Mouse (Mus musculus): ENCODE data around the gene Mrtfb.

Gene Mrtfb

DNA sequence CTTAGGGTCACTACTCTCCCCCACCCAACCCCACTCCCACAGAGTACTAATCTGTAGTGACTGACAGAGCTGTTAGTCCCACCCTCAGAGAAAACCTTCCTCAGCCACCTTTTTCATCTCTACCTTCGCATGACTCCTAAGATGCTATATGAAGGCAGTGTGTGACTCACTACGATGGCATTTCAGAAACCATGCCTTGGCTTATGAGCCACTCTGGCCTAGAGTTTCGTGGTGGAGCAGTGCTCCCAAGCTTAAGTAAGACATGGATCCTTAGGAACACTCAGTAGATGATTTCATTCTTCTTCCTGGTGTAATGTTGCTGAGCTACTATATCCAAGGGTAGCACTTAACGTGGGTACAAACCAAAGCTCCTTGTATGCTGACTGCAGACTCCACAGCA lies 94.4 kb downstream of the Mrtfb start:
- DNase-seq (ENCODE audit: low spot score in 2 of 2) = no peak

DNA sequence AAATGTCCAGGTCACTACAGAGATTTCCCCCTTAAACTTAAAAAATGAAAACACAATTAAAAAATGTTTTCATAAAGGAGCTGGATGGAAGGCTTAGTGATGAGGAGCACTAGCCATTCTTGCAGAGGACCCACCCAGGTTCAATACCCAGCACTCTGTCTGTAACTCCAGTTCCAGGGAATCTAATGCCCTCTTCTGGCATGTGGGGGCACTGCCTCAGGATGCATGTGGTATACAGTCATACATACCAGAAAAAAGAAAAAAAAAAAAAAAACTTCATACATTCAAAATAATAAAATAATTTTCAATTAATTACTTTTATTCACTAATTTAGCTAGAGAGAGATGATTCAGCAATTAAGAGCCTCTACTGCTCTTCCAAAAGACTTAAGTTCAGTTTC lies 95.0 kb downstream of the Mrtfb start:
- no peak for DNase-seq (ENCODE audit: low spot score in 2 of 2)

DNA sequence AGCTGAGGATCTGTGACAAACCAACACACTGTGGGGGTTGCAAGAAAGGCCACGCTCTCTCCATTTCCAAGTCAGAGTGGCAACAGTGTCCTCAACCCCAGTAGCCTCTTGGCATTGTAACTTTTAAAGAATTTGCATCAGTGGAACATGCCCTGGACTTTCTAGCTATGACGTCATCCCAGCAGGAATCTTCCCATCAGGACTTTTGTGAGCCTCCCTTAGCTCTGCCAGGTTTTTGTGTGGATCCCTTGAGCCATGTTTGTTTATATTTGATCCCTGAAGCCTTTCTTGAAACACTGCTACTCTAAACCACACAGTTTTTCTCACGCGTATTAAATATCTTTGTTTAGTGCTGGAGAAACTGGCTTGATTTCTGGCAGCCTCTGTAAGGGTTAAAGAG lies 97.6 kb downstream of the Mrtfb start:
- no peak for DNase-seq (ENCODE audit: low spot score in 2 of 2)

DNA sequence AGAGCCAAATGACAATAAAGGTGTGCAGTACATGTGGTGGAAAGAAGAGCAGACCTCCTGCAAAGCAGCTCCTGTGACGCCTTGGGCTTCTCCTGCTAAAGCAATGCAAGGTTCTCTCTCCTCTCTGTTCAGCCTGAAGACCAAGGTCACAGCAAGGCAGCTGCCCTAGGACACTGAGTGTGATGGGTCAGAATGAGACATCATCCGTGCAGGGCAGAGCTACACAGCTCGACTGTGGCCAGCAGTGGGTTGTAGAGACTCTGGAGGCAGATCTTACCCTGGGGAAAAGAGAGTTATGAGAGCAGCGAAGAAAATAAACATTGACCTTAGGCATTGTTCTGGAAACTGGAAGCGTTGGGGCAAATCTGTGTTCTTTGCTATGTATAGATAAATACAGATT lies 98.2 kb downstream of the Mrtfb start:
- no peak for DNase-seq (ENCODE audit: low spot score in 2 of 2)

- DNase-seq (ENCODE audit: low spot score in 2 of 2) = peak; percentile 78 to 89
These were observed 101.8 kb downstream of the Mrtfb start for GRCm38 (mm10) chr16:13357806-13358679.

GRCm38 (mm10) chr16:13358741-13359140 lies 102.5 kb downstream of the Mrtfb start:
- no peak for DNase-seq (ENCODE audit: low spot score in 2 of 2)

- DNase-seq (ENCODE audit: low spot score in 2 of 2) = peak in 1 of 2 experiments; percentile 34
These were observed 103.2 kb downstream of the Mrtfb start for GRCm38 (mm10) chr16:13359405-13359858.

- DNase-seq (ENCODE audit: low spot score in 2 of 2) = no peak
These were observed 103.9 kb downstream of the Mrtfb start for GRCm38 (mm10) chr16:13360208-13360607.

GRCm38 (mm10) chr16:13360835-13361234 lies 104.6 kb downstream of the Mrtfb start:
- DNase-seq (ENCODE audit: low spot score in 2 of 2) = no peak

DNA sequence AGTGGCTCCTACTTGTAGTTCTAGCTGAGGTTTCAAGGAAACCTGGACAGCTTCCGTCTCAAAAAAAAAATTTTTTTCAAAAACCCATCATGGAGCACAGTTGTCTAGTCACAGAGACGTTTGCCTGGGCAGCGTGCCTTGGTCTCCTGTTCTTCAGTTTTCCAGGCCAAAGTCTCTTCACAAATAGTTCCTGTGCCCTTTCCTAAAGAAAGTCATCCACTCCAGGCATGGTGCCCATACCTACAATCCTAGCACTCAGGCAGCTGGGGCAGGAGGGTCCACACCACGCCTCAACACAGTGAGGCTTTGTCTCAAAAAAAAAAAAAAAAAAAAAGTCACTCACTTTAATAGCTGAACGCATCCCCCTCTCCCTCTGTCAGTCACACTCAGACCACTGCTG lies 106.9 kb downstream of the Mrtfb start:
- no peak for DNase-seq (ENCODE audit: low spot score in 2 of 2)

DNA sequence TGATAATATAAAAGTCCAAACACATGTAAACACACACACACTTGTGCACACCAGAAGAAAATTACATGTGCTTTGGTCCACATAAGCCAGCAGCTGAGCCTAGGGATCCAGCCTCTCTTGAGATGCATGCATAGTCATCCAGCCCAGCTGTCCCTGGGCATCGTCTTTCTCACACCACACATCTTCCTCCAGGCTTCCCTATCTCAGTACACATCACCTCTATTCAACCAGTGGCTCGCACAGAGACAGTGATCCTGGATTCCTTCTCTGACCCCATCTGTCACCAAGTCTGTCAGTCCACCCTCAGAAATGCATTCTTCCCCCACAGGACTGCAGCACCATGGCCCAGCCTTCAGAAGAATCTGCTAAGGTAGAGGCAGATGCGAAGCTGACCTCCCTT lies 107.9 kb downstream of the Mrtfb start:
- no peak for DNase-seq (ENCODE audit: low spot score in 2 of 2)

- no peak for DNase-seq (ENCODE audit: low spot score in 2 of 2)
These were observed 110.0 kb downstream of the Mrtfb start for GRCm38 (mm10) chr16:13366256-13366655.

GRCm38 (mm10) chr16:13366802-13367465 lies 110.7 kb downstream of the Mrtfb start:
- peak; percentile 79 to 82 for DNase-seq (ENCODE audit: low spot score in 2 of 2)

- no peak for DNase-seq (ENCODE audit: low spot score in 2 of 2)
These were observed 111.2 kb downstream of the Mrtfb start for GRCm38 (mm10) chr16:13367466-13367856.

- DNase-seq (ENCODE audit: low spot score in 2 of 2) = no peak
These were observed 112.4 kb downstream of the Mrtfb start for GRCm38 (mm10) chr16:13368645-13369044.

DNA sequence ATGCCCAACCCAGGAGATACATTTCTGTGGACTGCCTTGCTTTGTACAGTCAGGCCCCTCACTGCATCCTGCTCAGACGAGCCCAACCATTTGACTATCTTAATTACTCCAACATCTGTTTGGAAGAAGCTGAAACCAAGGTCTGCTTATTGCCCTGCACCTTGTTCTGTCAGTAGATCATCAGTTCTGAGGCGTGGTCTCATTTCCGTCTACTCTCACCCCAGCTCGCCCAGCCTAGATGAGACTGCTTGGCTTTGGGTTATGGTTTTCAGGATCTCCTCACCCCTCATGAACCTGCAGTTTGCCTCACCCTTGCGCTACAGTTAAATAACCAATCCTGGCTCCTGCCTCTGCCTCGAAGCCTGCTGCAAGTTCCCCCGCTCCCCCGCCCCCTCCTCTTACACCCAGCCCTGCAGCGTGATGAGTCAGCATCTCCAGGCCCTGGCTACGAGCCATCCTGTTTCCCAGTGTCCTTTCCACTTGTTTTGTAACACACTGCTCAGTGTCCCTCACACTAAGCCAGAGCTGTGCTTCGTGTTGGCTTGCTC lies 115.5 kb downstream of the Mrtfb start:
- DNase-seq (ENCODE audit: low spot score in 2 of 2) = peak; percentile 61 to 89

- no peak for DNase-seq (ENCODE audit: low spot score in 2 of 2)
These were observed 116.7 kb downstream of the Mrtfb start for GRCm38 (mm10) chr16:13372899-13373533.

DNA sequence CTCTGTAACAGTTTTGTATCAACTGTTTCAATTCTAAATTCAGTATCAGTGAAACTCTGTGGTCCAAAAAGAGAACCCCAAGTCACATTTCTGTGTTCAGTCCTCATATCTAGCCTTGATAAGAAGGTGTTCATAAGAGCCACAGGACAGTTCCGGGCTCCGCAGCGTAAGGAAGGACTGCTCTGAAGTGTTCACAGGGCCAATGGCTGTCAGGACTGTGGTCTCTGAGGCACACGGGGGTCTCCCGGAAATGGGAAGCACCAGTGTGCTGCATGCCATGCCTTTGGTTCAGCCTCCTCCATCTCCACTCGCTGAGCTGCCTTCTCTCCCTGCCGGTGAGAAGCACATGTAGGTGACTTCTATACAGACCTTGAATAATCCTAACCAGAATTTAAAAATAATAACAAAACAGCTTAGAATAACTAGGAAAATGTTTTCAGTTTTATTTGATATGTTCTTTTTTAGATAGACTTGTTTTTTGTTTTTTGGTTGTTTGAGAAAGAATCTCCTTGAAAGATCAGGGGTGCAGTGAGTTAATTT lies 120.7 kb downstream of the Mrtfb start:
- DNase-seq (ENCODE audit: low spot score in 2 of 2) = no peak

DNA sequence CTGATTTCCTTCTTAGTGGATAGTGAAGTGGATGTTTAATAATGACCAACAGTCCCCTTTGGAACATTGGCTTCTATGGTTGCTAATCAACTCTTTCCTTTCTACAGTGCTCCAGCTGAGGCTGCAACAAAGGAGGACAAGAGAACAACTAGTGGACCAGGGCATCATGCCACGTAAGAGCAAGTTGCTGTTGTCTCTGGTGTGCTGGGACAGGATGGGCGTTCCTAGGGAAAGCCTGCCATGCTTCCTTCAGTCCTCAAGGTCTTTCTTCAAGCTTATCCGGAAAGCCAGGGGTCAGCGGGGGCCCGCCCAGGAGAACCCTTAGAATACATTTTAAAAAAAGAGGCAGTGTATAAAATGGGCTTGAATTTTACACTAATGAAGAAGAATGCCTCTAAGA lies 121.9 kb downstream of the Mrtfb start:
- no peak for DNase-seq (ENCODE audit: low spot score in 2 of 2)

DNA sequence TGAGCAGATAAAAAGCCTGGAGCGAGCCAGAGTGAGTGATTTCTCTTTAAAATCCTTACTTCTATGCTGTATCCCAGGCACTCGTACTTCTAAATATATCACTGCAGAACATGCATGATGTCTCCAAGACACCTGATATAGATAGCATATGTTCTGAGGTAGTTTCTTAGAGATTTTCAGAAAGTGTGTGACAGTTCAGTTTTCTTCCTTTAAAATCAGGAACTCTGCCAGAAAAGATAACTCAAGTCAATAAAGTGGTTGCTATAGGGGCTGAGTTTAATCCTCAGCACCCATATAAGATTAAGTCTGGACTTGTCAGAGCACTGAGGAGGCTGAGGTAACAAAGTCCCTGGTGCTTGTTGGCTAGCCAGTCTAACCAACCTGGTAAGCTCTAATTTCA lies 123.6 kb downstream of the Mrtfb start:
- no peak for DNase-seq (ENCODE audit: low spot score in 2 of 2)

GRCm38 (mm10) chr16:13381771-13382170 lies 125.5 kb downstream of the Mrtfb start:
- DNase-seq (ENCODE audit: low spot score in 2 of 2) = no peak

DNA sequence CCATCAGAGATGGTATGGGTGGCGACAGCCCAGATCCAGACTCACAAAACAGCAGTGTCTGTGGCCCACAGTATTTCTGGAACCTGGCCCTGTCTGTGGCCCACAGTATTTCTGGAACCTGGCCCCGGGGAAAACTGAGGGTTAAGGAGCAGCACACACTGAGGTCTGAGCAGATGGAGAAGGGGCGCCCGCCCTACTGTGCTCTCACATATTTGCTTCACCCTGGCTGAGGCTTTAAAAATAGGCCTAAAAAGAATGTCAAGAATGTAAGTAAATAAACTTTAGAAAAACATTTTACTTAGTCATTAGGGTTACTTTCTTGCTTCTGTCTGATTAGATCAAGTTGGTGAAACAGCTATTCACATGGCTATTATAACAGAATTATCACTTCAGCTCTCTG lies 131.0 kb downstream of the Mrtfb start:
- no peak for DNase-seq (ENCODE audit: low spot score in 2 of 2)

All from left cerebral cortex, adult 9 months (tissue).